In the genomic region with DNA sequence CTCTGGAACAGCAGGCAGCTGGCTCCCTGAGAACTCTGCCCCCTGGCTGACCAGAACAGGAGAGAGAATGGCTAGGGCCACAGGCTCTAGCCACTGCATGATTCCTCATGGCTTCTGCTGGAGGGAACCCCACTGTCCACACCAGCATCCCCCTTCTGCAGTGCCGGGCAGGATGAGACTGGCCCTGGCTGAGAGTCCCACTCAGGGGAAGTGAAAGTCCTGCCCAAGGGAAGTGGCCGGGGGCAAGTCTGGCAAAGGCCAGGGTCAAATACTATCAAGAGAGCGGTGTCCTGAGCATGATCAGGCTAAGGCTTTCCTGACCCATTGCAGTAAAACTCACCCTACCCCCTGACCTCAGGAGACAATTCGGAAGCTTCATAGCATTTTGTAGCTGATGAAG, we compare ENCODE assay signal across 24 mouse cellular contexts. TPM values are rescaled to one million over a fixed set of nuclear protein-coding genes. Genes with fewer than 3 reads are reported as not detected.
A peak's percentile ranks its signal among the peaks of the same experiment; 100 is the strongest.
DNase-seq lines count a peak whose midpoint lies in the region; ATAC-seq lines count a peak whose summit lies in the region.
"Had no signal": no experiment of that assay in that cellular context is flagged by ENCODE, and none has a peak within 500 bp of the region (broad histone marks: within the 10 kb centered on the region; RNA-seq: fewer than 3 reads in every experiment).

No protein-coding gene starts in this region.

- H3K27me3 ChIP-seq in midbrain, embryonic 10.5 days (ENCODE audit: low read depth, poor library complexity, severe bottlenecking) = peaks cover 28% of the 10 kb centered on the region
- 0 out of 2 replicates have a peak, but pooled peaks cover 3% of the 10 kb centered on the region for H3K27me3 ChIP-seq in midbrain, embryonic 13.5 days
- H3K27me3 ChIP-seq: embryonic facial prominence, embryonic 12.5 days; hindbrain, embryonic 13.5 days; lung, embryonic 15.5 days; neural tube, embryonic 15.5 days had no signal

- no peaks in the 10 kb centered on the region for H3K36me3 ChIP-seq in midbrain, embryonic 10.5 days
- no peaks in the 10 kb centered on the region for H3K36me3 ChIP-seq in midbrain, embryonic 13.5 days
- H3K36me3 ChIP-seq: embryonic facial prominence, embryonic 12.5 days; hindbrain, embryonic 13.5 days; lung, embryonic 15.5 days; neural tube, embryonic 15.5 days had no signal

- no peak for ATAC-seq in midbrain, embryonic 13.5 days
- peak; percentile 31 for ATAC-seq in megakaryocyte, adult 5-6 weeks (ENCODE audit: poor library complexity, severe bottlenecking)
- ATAC-seq: forebrain, embryonic 16.5 days had no signal

- peak; percentile 42 for DNase-seq in adrenal gland, adult 2 months
- no peak for DNase-seq in adrenal gland, postnatal 14 days
- DNase-seq in layer of hippocampus, adult 11-12 months (ENCODE audit: low spot score) = peak; percentile 48
- no peak for DNase-seq in layer of hippocampus, adult 18-20 months (ENCODE audit: low spot score in 2 of 2)
- DNase-seq in midbrain, embryonic 10.5 days (ENCODE audit: low spot score) = no peak
- DNase-seq in ovary, adult 18-20 months (ENCODE audit: low spot score) = no peak
- DNase-seq: cerebellum, adult 9-10 months; liver; right cerebral cortex, postnatal 4 days; thymus, postnatal 14 days had no signal

- no peak overlapping the region for H3K9ac ChIP-seq in midbrain, embryonic 13.5 days (replicated peaks)
- H3K9ac ChIP-seq: embryonic facial prominence, embryonic 12.5 days; hindbrain, embryonic 13.5 days; lung, embryonic 15.5 days; neural tube, embryonic 15.5 days had no signal

- H3K27ac ChIP-seq in midbrain, embryonic 10.5 days (replicated peaks) = peak overlapping the region; percentile 43
- no peak overlapping the region for H3K27ac ChIP-seq in midbrain, embryonic 13.5 days
- H3K27ac ChIP-seq: embryonic facial prominence, embryonic 12.5 days; hindbrain, embryonic 13.5 days; lung, embryonic 15.5 days; neural tube, embryonic 15.5 days had no signal

- no peak overlapping the region for H3K4me3 ChIP-seq in midbrain, embryonic 10.5 days
- H3K4me3 ChIP-seq in midbrain, embryonic 13.5 days (replicated peaks) = no peak overlapping the region
- H3K4me3 ChIP-seq: embryonic facial prominence, embryonic 12.5 days; erythroblast, embryonic 14.5 days; hindbrain, embryonic 13.5 days; lung, embryonic 15.5 days; neural tube, embryonic 15.5 days had no signal

- 85% methylated on average over 4 of the region's 4 CpGs for WGBS in midbrain, embryonic 10.5 days
- WGBS in midbrain, embryonic 13.5 days = 87% methylated on average over 4 of the region's 4 CpGs

- no peak overlapping the region for H3K4me2 ChIP-seq in midbrain, embryonic 13.5 days (replicated peaks)
- H3K4me2 ChIP-seq: embryonic facial prominence, embryonic 12.5 days; heart, embryonic 11.5 days; hindbrain, embryonic 13.5 days; lung, embryonic 15.5 days; midbrain, embryonic 11.5 days; neural tube, embryonic 15.5 days had no signal

- peaks cover 66% of the 10 kb centered on the region for H3K4me1 ChIP-seq in midbrain, embryonic 10.5 days
- H3K4me1 ChIP-seq in midbrain, embryonic 13.5 days (replicated peaks) = peaks cover 65% of the 10 kb centered on the region

- H3K9me3 ChIP-seq in midbrain, embryonic 10.5 days (replicated peaks) = no peaks in the 10 kb centered on the region
- no peaks in the 10 kb centered on the region for H3K9me3 ChIP-seq in midbrain, embryonic 13.5 days
- H3K9me3 ChIP-seq: embryonic facial prominence, embryonic 12.5 days; hindbrain, embryonic 13.5 days; lung, embryonic 15.5 days; neural tube, embryonic 15.5 days had no signal

RNA-seq across cellular contexts. Expression of a gene that starts 44.9 kb away (rescaled TPM):
- 10 to 100 TPM; 76.4 to 95.5 TPM for total RNA-seq in adrenal gland, adult 2 months (2021)
- polyA plus RNA-seq in adrenal gland, adult 2 months (2012; rRNA removed) = 83.1 and 102 TPM in 2 replicates
- total RNA-seq in adrenal gland, postnatal 14 days (2021) = 86.3 and 94.8 TPM in 2 replicates
- 100 to 1,000 TPM; 246 to 262 TPM for total RNA-seq in layer of hippocampus, adult 18-20 months (2021)
- 29.0 and 37.6 TPM in 2 replicates for polyA plus RNA-seq in midbrain, embryonic 10.5 days (2016; fragmentation: Nextera tagmentation; extraction: Ambion mirVana)
- 61.1 and 69.6 TPM in 2 replicates for polyA plus RNA-seq in midbrain, embryonic 13.5 days (2015; fragmentation: Nextera tagmentation; extraction: Ambion mirVana)
- 91.1 and 104 TPM in 2 replicates for total RNA-seq in megakaryocyte, adult 5-6 weeks (2015)
- total RNA-seq in megakaryocyte, adult 5-6 weeks (2017) = 39.0 and 45.6 TPM in 2 replicates

RNA-seq across cellular contexts. Expression of a gene that starts 55.9 kb away (rescaled TPM):
- not detected for total RNA-seq in adrenal gland, adult 2 months (2021)
- polyA plus RNA-seq in adrenal gland, adult 2 months (2012; rRNA removed) = not detected in 2 replicates
- not detected in 2 replicates for total RNA-seq in adrenal gland, postnatal 14 days (2021)
- 1 to 10 TPM; 2.1 to 5.1 TPM for total RNA-seq in layer of hippocampus, adult 18-20 months (2021)
- not detected in 2 replicates for polyA plus RNA-seq in midbrain, embryonic 10.5 days (2016; fragmentation: Nextera tagmentation; extraction: Ambion mirVana)
- polyA plus RNA-seq in midbrain, embryonic 13.5 days (2015; fragmentation: Nextera tagmentation; extraction: Ambion mirVana) = not detected in 2 replicates
- total RNA-seq in megakaryocyte, adult 5-6 weeks (2015) = not detected in 2 replicates
- not detected in 2 replicates for total RNA-seq in megakaryocyte, adult 5-6 weeks (2017)
- total RNA-seq: gastrocnemius, postnatal 4 days; MEL had no signal
- polyA plus RNA-seq: embryonic facial prominence, embryonic 12.5 days; erythroblast, embryonic 14.5 days; heart, embryonic 11.5 days; intestine, embryonic 14.5 days; kidney, embryonic 14.5 days; midbrain, embryonic 11.5 days had no signal

Comparison
In these comparisons a context has a peak if more than half of its experiments do, and no peak if none do; other contexts are left out.
1. DNase-seq: peak in adrenal gland, adult 2 months (single experiment) and layer of hippocampus, adult 11-12 months (single experiment); none in adrenal gland, postnatal 14 days (single experiment), layer of hippocampus, adult 18-20 months (0 of 2), midbrain, embryonic 10.5 days (single experiment) and ovary, adult 18-20 months (single experiment).